Mouse (Mus musculus): ENCODE data around the gene Tdrd6.

DNA sequence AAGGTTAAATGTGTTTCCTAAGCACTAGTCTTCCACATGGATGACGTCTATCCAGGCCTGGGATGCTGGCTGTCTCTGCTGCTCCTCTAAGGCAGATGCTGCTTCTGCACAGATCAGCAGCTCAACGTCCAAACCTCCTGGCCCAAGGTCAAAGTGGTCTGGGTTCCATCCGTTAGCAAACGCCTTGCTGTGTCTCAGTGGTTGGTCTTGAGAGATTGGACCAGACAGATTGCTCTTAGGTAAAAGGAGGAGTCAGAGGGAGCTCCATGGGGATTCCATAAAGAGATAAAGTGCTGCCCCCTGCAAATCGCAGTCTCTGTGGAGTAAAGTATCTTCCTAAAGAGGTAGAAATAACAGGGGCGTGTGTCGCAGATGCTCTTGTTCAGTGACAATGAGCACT lies 13.1 kb upstream of the Tdrd6 start:
- no peak for TF ChIP-seq GATA1 (IDR thresholded peaks at IDR 0.05; ENCODE audit: low read length)
- no peak for TF ChIP-seq TAL1 (IDR thresholded peaks at IDR 0.05; ENCODE audit: low read length)

Data from erythroblast, embryonic 14.5 days (primary cell).